Mouse (Mus musculus): Measurements from ENCODE around the gene Arid5a. TPM values are rescaled to one million over a fixed set of nuclear protein-coding genes. Genes with fewer than 3 reads are reported as not detected.

The Arid5a gene
- polyA plus RNA-seq, 1 experiment from 2014 or later = 7.3 TPM

DNA sequence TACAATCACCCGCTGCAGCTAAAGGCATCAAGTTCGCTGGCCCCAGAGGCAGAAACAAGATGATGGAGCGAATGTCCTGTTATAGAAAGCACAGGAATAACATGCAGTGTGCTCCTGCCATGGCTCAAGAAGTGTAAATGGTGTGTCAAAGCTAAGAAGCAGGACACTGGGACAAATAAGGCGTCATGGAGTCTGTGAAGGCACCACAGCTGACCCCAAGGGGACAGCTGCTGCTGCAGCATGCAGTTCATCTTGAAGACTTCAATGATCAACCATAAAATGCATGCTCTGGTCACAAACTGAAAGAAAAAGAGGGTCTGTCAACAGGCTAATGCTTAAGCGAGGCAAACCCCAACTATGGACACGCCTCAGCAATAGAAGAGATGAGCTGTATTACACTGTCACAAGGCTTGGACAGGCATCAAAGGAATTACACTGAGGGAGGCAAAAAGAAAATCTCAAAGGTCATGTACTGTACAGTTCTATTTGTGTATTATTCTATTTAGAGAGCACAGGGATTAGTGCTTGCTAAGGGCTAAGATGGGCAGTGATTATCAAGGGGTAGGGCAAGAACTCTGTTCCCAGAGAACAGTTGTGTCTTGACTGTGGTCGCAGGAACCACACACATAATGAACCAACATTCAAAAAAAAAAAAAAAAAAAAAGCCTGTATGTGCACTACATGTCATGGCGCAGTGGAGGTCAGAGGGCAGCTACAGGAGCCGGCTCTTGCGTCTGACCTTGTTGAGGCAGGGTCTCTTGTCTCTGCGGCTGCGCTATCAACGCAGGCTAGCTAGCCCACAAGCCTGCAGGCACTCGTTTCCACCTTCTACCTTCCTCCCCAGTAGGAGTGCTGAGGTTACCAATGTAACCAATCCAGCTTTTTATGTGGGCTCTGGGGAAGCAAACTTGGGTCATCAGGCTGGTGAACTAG is 25.7 kb downstream of the Arid5a start:
- Histone ChIP-seq H3K4me1 (no peaks in the 10 kb centered on the region), H3K9me3 (replicated peaks) (no peaks in the 10 kb centered on the region), H3K27me3 (no peaks in the 10 kb centered on the region), H3K4me2 (no peak overlapping the region), H3K9ac (no peak overlapping the region), H3K4me3 (replicated peaks) (no peak overlapping the region), H3K36me3 (peaks cover 69% of the 10 kb centered on the region), H3K27ac (no peak overlapping the region)
- ATAC-seq (replicated peaks; ENCODE audit: low FRiP score) = no peak
- WGBS = 79% methylated on average over 14 of the region's 14 CpGs

DNA sequence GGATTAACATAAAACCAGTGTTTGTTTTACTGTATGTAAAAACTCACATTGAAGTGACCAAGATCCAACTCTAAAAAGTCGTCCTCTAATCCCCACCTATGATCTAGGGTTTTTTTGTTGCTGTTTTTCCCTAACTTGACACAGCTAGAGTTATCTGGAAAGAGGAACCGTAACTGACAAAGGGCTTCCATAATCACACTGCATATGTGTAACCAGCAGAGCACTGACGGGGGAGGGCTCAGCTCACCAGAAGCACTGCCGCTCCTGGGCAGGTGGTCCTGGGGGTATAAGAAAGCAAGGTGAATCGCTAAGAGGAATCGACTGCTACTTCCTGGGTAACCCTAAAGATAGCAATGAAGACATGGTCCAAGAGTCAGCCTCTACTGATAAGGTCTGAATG is 35.0 kb downstream of the Arid5a start:
- H3K9ac ChIP-seq = no peak overlapping the region
- no peak overlapping the region for H3K4me3 ChIP-seq (replicated peaks)
- H3K36me3 ChIP-seq = peaks cover 100% of the 10 kb centered on the region
- H3K27ac ChIP-seq = no peak overlapping the region
- WGBS = 95% methylated on average over 6 of the region's 6 CpGs
- no peak for ATAC-seq (replicated peaks; ENCODE audit: low FRiP score)
- no peaks in the 10 kb centered on the region for H3K27me3 ChIP-seq
- H3K4me1 ChIP-seq = no peaks in the 10 kb centered on the region
- no peak overlapping the region for H3K4me2 ChIP-seq
- no peaks in the 10 kb centered on the region for H3K9me3 ChIP-seq (replicated peaks)

DNA sequence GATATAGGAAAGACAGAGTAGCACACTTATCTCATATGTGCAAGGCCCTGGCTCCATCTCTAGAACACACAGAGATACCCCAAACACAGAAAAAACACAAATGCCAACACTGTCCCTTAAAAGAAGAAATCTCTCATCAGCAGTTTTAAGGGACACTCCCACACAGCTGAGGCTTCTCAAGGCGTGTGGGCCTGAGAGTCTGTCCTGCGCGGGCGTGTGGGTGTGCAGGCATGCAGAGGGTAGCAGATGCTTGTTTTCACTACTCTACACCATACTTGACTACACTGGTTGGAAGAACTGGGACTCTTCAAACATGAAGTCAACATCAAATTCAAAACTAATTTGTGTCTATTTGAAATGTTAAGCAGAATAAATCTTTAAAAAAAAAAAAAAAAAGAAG is 44.8 kb downstream of the Arid5a start:
- Histone ChIP-seq H3K27ac (no peak overlapping the region), H3K9me3 (replicated peaks) (no peaks in the 10 kb centered on the region), H3K4me3 (replicated peaks) (no peak overlapping the region), H3K36me3 (peaks cover 95% of the 10 kb centered on the region), H3K4me2 (no peak overlapping the region), H3K9ac (no peak overlapping the region), H3K4me1 (no peaks in the 10 kb centered on the region), H3K27me3 (no peaks in the 10 kb centered on the region)
- no peak for ATAC-seq (replicated peaks; ENCODE audit: low FRiP score)
- WGBS = 64% methylated on average over 4 of the region's 4 CpGs

DNA sequence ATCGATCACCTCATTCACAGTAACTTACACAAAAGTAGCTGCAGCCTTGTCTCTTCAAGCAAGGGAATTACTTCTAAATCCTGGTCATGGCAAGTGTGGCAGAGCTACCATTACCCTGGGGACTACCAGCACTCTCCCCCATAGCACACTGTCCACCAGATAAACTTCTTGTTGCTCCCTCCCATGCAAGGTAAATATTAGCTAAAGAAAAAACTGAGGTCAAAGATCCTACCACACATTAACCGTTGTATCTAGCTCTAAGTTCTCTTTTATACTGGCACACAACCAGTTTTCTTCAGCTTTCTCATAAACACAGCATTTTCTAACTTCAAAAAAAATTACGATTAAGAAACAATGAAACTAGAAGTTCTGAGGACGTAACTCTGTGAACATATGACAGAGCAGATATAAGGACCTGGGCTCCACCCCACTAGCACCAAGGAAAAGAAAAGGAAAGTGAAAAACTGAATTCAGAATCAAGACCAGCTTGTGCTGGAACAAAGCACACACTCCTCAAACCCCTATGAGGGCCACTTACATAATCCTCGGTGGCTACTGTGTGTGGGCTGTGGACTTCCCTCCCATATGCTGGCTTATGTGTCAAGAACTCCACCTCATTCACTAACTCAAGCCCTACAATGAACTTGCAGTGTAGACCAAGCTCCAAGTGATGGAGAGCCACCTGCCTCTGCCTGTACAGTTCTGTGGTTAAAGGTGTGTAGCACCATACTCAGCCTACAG is 49.6 kb downstream of the Arid5a start:
- Histone ChIP-seq H3K4me1 (0 out of 2 replicates have a peak, but pooled peaks cover 3% of the 10 kb centered on the region), H3K27ac (0 out of 2 replicates have a peak overlapping the region, but pooled peaks have one; percentile 50), H3K9me3 (replicated peaks) (no peaks in the 10 kb centered on the region), H3K9ac (no peak overlapping the region), H3K4me3 (replicated peaks) (no peak overlapping the region), H3K4me2 (no peak overlapping the region), H3K36me3 (peaks cover 91% of the 10 kb centered on the region), H3K27me3 (no peaks in the 10 kb centered on the region)
- 85% methylated on average over 5 of the region's 5 CpGs for WGBS
- ATAC-seq (replicated peaks; ENCODE audit: low FRiP score) = no peak

DNA sequence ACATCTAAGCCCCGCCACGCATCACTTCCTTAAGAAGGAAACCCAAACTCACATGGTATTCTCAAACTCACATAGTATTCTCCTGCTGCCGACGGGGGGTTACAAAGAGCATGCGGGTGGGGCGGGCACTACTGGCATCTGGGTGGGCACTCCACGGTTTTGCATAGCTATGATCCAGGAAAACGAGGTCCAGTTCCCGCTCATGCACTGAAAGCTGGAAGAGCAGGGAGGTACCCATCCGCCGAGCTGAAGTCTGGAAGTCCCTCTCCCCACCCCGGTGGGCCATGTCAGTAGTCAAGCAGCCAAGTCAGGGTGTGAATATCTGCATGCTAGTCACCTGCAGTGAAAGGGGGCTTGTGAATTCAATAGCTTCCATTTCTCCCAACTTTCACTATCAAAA is 60.2 kb downstream of the Arid5a start:
- ATAC-seq (replicated peaks; ENCODE audit: low FRiP score) = no peak
- 41% methylated on average over 12 of the region's 12 CpGs for WGBS

DNA sequence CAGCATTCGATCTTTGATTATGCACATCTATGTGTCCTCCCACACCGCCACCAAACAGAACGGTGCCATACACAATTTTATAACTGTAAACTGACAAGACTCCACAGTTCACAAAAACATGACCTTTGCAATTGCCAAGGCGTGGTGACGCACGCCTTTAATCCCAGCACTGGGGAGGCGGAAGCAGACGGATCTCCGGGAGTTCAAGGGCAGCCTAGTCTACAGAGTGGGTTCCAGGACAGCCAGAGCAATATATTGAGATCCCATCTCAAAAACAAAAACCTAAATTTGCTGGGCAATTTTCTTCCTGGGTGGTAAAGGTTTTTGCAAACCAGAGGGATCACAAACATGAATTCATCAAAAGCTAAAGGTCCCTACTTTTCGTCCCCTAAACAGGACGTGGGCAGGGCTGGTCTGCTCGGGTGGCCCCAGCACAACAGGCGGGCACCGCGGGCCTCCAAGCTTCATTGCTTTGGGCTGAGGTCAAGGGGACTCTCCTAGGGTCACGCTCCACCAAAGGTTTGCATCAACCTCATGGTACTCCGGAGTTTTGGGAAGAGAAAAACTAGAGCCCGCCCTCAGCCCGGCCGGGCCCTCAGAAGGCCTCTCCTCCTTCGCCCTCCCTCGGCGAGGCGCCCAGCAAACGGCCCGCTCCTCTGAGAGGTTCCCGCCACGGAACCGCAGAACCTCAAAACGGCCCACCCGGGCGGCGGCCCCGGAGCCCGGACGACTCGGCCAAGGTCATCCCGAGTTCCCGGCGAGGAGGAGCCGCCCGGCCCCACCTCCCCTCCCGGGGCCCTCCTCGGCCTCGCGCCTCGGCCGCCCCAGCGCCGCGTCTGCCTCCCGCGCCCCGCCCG is 60.8 kb downstream of the Arid5a start:
- Histone ChIP-seq H3K27ac (peak overlapping the region; percentile 83), H3K9me3 (replicated peaks) (no peaks in the 10 kb centered on the region), H3K36me3 (peaks cover 35% of the 10 kb centered on the region), H3K4me2 (peak overlapping the region; percentile 73), H3K4me3 (replicated peaks) (peak overlapping the region; percentile 91), H3K4me1 (peaks cover 18% of the 10 kb centered on the region), H3K27me3 (no peaks in the 10 kb centered on the region), H3K9ac (peak overlapping the region; percentile 95)
- peak; percentile 88 for ATAC-seq (replicated peaks; ENCODE audit: low FRiP score)
- 3% methylated on average over 55 of the region's 55 CpGs for WGBS

More for the DNA sequence above, 60.2 kb downstream of the Arid5a start:
- Histone ChIP-seq H3K27ac (no peak overlapping the region), H3K4me3 (replicated peaks) (peak overlapping the region; percentile 91), H3K9ac (peak overlapping the region; percentile 95), H3K4me2 (peak overlapping the region; percentile 73), H3K36me3 (peaks cover 40% of the 10 kb centered on the region), H3K27me3 (no peaks in the 10 kb centered on the region), H3K9me3 (replicated peaks) (no peaks in the 10 kb centered on the region), H3K4me1 (peaks cover 18% of the 10 kb centered on the region)

DNA sequence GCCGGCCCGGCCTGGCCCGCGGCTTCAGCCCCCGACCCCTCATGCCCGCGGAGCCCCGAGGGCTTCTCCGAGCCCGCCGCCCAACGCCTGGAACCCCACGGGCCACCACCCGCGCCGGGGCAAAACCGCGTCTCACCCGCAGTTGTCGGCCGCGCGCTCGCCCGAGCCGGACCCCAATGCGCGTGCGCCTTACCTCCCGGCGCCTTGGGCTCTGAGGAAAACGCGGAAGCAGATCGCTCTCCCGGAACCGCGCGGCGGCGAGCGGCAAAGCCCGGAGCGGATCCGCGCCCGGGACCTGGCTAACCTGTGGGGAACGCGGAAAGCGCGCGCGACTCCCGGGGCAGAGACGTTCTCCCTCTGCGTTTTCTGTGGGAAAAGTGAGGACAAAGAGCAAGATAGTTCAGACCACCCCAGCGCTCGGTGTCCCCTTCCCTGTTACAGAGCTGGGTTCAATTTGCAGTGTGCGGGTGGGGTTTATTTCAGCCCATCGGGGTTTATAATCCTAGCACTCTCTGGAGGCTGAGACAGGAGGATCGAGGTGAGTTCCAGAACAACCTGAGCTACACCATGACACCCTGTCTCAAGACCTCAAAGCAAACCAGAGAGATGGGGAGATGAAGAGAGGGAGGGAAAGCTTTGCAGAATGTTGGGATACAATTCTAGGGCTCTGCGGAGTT is 61.6 kb downstream of the Arid5a start, which contains the start of gene Kansl3:
Gene Kansl3, minus strand, starts transcription at position 213 of the 677 bp plus-strand sequence.
- H3K4me3 ChIP-seq (replicated peaks) = peak within 1 kb of the TSS; percentile 91
- H3K27me3 ChIP-seq = no peaks in the 10 kb centered on the region
- H3K9me3 ChIP-seq (replicated peaks) = no peaks in the 10 kb centered on the region
- H3K27ac ChIP-seq = peak within 1 kb of the TSS; percentile 83
- peaks cover 27% of the 10 kb centered on the region for H3K36me3 ChIP-seq
- peak within 1 kb of the TSS; percentile 73 for H3K4me2 ChIP-seq
- WGBS = 3% methylated on average over 61 of the region's 61 CpGs
- H3K4me1 ChIP-seq = peaks cover 18% of the 10 kb centered on the region
- ATAC-seq (replicated peaks; ENCODE audit: low FRiP score) = peak; percentile 90
- peak within 1 kb of the TSS; percentile 95 for H3K9ac ChIP-seq

DNA sequence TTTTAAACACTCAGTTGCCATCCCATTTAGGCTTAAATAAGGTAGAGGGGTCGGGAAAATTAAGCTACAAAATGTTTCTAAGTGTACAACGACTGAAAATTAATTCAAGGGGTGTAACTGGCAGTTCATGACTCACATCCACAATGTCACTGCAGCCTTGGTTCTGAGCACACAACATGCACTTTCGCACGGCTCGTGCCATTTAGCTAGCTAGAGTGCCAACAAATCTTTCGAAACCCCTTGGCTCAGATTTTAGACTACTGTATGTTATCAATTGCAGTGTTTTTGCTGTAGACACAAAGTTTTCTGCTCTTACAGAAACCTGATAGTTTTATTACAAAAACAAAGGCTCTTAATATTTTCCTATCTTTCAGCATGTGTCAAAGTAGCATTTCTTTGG is 63.4 kb downstream of the Arid5a start:
- no peak for ATAC-seq (replicated peaks; ENCODE audit: low FRiP score)
- H3K4me3 ChIP-seq (replicated peaks) = no peak overlapping the region
- H3K36me3 ChIP-seq = peaks cover 11% of the 10 kb centered on the region
- no peaks in the 10 kb centered on the region for H3K9me3 ChIP-seq (replicated peaks)
- H3K4me1 ChIP-seq = peaks cover 18% of the 10 kb centered on the region
- H3K9ac ChIP-seq = no peak overlapping the region
- no peak overlapping the region for H3K4me2 ChIP-seq
- H3K27ac ChIP-seq = no peak overlapping the region
- H3K27me3 ChIP-seq = no peaks in the 10 kb centered on the region
- WGBS = 82% methylated on average over 6 of the region's 6 CpGs

DNA sequence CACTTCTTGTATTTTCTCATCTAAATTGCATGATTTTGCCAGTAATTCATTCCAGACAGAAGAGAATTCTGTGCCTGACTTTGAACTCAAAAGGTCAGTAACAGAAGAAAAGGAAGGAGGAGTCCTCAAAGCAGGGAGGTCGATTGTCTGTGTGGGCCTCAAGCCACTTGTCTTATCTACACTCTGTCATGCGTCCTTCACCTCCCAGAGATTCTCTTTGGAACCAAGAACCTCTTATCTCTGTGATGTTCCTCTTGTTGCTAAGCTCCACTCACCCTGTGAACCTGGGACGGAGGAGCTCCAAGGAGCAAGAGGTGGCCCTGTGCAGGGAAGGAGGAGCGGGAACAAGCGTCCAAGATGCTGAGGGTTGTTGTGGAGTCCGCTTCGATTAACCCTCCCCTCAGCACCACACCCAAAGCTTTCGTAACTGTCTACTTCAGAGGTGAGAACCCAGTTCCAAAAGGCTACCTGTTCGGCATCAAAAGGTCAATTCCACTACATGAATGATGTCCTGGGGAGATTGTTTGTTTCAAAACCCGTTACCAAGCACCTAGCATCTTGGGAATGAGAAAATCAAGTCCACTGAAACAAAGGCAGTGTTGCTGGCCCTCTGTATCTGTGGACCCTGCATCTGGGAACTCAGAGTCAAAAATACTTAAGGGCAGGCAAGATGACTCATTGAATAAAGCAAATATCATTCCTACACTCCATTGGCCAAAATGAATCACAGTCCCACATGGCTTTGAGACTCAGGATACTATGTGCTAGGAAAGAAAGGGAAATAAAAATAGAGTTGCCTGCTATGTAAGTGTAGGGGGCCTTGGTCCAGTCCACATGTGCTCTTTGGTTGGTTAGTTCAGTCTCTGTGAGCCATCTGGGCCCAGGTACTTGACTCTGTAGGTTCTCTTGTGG is 64.7 kb downstream of the Arid5a start, which contains the start of gene Fer1l5:
Gene Fer1l5, plus strand, starts transcription at position 358 of the 912 bp plus-strand sequence.
- 81% methylated on average over 10 of the region's 10 CpGs for WGBS
- ATAC-seq (replicated peaks; ENCODE audit: low FRiP score) = no peak
- H3K27ac ChIP-seq = no peak within 1 kb of the TSS
- H3K9ac ChIP-seq = no peak within 1 kb of the TSS
- peaks cover 3% of the 10 kb centered on the region; the same call in 1 of the 2 replicates for H3K36me3 ChIP-seq
- peaks cover 13% of the 10 kb centered on the region for H3K4me1 ChIP-seq
- H3K27me3 ChIP-seq = no peaks in the 10 kb centered on the region
- H3K4me2 ChIP-seq = no peak within 1 kb of the TSS
- no peaks in the 10 kb centered on the region for H3K9me3 ChIP-seq (replicated peaks)
- H3K4me3 ChIP-seq (replicated peaks) = no peak within 1 kb of the TSS

All from kidney, embryonic 15.5 days (tissue).